Mouse (Mus musculus): ENCODE measurements around the gene B3gnt9. TPM values are rescaled to one million over a fixed set of nuclear protein-coding genes. Genes with fewer than 3 reads are reported as not detected.
A peak's percentile ranks its signal among the peaks of the same experiment; 100 is the strongest.

The B3gnt9 gene
- polyA plus RNA-seq, 1 experiment from 2014 or later = 2.1 TPM

- Histone ChIP-seq H3K27ac (no peak overlapping the region), H3K4me3 (peak overlapping the region; percentile 62; the same call in 1 of the 2 replicates), H3K36me3 (replicated peaks) (no peaks in the 10 kb centered on the region), H3K27me3 (ENCODE audit: poor library complexity, severe bottlenecking) (peaks cover 100% of the 10 kb centered on the region), H3K4me1 (peaks cover 41% of the 10 kb centered on the region), H3K9me3 (peaks cover 11% of the 10 kb centered on the region)
- WGBS = 38% methylated on average over 16 of the region's 16 CpGs
- no peak for DNase-seq (ENCODE audit: extremely low spot score, low spot score)
Observed at GRCm38 (mm10) chr8:105263244-105263912, 8.4 kb upstream of the B3gnt9 start.

GRCm38 (mm10) chr8:105261326-105261980 lies 6.5 kb upstream of the B3gnt9 start:
- no peak overlapping the region for H3K27ac ChIP-seq
- peaks cover 100% of the 10 kb centered on the region for H3K27me3 ChIP-seq (ENCODE audit: poor library complexity, severe bottlenecking)
- H3K36me3 ChIP-seq (replicated peaks) = no peaks in the 10 kb centered on the region
- H3K4me3 ChIP-seq = no peak overlapping the region
- WGBS = 84% methylated on average over 12 of the region's 12 CpGs
- H3K9me3 ChIP-seq = peaks cover 10% of the 10 kb centered on the region
- DNase-seq (ENCODE audit: extremely low spot score, low spot score) = no peak
- H3K4me1 ChIP-seq = peaks cover 32% of the 10 kb centered on the region

DNA sequence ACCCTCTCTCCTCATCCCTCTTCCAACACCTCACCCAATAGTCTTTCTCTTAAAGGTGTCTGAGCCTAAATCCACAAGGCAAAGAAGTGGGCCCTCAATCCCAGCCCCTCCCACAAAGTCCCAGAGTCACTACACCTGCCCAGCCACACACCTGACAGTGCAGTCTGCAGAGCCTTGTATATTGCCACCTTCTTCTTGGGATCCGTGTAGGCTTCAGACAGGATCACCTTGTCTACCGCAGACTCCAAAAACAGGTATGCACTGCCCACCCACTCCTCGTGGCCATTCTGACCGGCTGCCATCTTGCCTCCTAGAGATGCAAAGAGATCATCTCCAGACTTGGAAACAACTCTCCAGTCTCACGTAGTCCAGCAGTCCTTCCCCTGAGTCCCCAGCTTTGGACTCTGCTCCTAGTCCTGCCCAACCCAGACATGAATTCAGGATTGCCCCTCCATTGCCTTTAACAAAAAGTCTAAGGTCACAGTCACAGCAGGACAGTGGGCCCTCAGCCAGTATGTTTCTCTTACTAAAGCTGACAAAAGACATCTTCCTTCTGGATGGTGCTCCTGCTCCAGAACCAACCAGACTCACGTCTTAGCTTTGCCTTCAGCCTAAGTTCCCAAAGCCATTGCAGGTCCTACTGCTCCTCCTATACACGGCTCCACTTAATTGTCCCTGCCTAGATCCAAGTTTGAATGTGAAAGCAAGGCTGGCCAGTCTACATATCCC lies 5.6 kb upstream of the B3gnt9 start:
- H3K27me3 ChIP-seq (ENCODE audit: poor library complexity, severe bottlenecking) = peaks cover 100% of the 10 kb centered on the region

GRCm38 (mm10) chr8:105259721-105260320 lies 4.9 kb upstream of the B3gnt9 start:
- peaks cover 100% of the 10 kb centered on the region for H3K27me3 ChIP-seq (ENCODE audit: poor library complexity, severe bottlenecking)
- 4% methylated on average over 30 of the region's 30 CpGs for WGBS

More for the DNA sequence above, 5.6 kb upstream of the B3gnt9 start:
- 65% methylated on average over 7 of the region's 7 CpGs for WGBS
- Histone ChIP-seq H3K36me3 (replicated peaks) (no peaks in the 10 kb centered on the region), H3K4me1 (peaks cover 32% of the 10 kb centered on the region), H3K4me3 (no peak overlapping the region), H3K27ac (no peak overlapping the region), H3K9me3 (peaks cover 6% of the 10 kb centered on the region; the same call in 1 of the 2 replicates)
- no peak for DNase-seq (ENCODE audit: extremely low spot score, low spot score)

GRCm38 (mm10) chr8:105258911-105259720 lies 4.2 kb upstream of the B3gnt9 start:
- peak; percentile 69 for DNase-seq (ENCODE audit: extremely low spot score, low spot score)
- H3K4me3 ChIP-seq = peak overlapping the region; percentile 52
- WGBS = 2% methylated on average over 55 of the region's 55 CpGs
- H3K27me3 ChIP-seq (ENCODE audit: poor library complexity, severe bottlenecking) = peaks cover 98% of the 10 kb centered on the region
- H3K27ac ChIP-seq = no peak overlapping the region
- H3K9me3 ChIP-seq = peaks cover 6% of the 10 kb centered on the region; the same call in 1 of the 2 replicates
- peaks cover 34% of the 10 kb centered on the region for H3K4me1 ChIP-seq
- no peaks in the 10 kb centered on the region for H3K36me3 ChIP-seq (replicated peaks)

More at GRCm38 (mm10) chr8:105259721-105260320, 4.9 kb upstream of the B3gnt9 start:
- Histone ChIP-seq H3K4me3 (peak overlapping the region; percentile 52), H3K27ac (no peak overlapping the region), H3K4me1 (peaks cover 34% of the 10 kb centered on the region), H3K36me3 (replicated peaks) (no peaks in the 10 kb centered on the region), H3K9me3 (peaks cover 6% of the 10 kb centered on the region; the same call in 1 of the 2 replicates)
- DNase-seq (ENCODE audit: extremely low spot score, low spot score) = peak; percentile 83

DNA sequence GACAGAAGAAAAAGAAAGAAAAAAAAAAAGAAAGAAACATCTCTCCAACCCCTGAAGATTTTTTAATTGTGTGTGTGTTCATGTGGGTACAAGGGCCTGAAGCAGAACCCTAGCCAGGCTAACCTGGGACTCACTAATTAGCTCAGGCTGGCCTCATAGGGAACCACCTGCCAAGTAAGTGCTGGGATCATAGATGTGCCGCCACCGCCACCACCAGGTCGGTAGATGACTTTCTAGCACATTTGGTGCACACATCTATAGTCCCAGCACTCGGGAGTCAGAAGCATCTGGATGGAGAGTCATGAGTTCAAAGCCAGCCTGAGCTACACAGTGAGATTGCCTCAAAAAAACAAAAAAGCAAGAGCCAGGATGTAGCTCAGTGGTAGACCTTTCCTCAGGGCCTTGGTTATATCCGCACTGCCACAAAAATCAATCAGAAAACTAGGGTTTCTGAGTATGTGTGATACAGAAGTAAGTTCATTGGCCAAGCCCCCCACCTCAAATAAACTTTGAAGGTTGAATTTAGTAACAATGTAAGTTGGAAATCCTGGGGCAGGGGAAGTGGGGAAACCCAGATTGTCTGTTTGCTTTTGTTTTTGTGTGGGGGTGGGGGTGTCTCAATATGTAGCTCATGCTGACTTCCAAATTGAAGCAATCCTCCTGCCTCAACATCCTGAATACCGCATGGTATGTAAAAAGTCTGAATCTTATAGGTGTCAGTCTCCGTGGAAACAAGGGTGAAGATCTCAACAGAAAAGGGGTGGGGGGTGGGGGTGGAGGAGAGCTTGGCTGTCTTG lies 2.6 kb upstream of the B3gnt9 start:
- peaks cover 37% of the 10 kb centered on the region for H3K4me1 ChIP-seq
- peaks cover 88% of the 10 kb centered on the region for H3K27me3 ChIP-seq (ENCODE audit: poor library complexity, severe bottlenecking)
- H3K9me3 ChIP-seq = peaks cover 6% of the 10 kb centered on the region; the same call in 1 of the 2 replicates
- DNase-seq (ENCODE audit: extremely low spot score, low spot score) = no peak
- no peak overlapping the region for H3K4me3 ChIP-seq
- H3K27ac ChIP-seq = no peak overlapping the region
- peaks cover 9% of the 10 kb centered on the region for H3K36me3 ChIP-seq (replicated peaks)
- WGBS = 69% methylated on average over 7 of the region's 7 CpGs

DNA sequence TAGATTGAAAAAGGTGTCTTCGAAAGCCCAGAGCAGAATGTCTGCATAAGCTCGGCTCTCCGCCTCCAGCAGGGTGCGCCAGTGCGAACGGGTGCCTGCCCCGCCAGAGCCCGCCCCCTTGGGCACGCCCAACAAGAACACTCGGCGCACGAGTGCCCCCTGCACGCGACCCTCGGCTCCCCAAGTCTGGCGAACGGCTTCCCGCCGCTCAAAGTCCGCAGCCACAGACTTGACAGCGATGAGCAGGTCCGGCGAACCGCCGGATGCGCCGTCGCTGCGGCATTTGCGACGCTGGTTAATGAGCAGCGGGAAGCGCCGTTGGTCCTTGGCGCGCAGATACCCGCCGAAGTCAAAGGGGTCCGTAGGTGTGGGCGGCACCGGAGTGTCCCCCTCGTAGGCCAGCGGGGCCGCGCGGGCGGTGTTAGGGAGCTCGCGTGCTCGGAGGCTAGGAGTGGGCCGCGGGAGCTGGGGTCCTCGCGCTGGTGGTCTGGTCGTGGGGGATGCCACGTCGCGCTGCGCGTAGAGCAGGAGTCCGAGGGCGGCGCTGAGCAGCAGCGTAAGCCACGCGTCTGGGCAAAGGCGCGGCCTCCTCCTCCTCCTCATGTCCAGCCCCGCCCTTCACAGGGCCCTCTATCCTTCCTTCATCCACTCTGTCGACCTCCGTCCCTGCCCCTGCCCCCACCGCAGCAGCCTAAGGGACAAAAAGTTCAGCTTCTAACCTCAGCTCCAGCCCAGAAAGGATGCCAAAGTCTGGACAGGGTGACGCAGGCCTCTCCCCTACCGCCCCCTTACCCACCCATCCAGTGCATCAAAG lies 594 bp downstream of the B3gnt9 start:
- under 1% methylated on average over 74 of the region's 74 CpGs for WGBS
- peak; percentile 87 for DNase-seq (ENCODE audit: extremely low spot score, low spot score)
- Histone ChIP-seq H3K27me3 (ENCODE audit: poor library complexity, severe bottlenecking) (peaks cover 57% of the 10 kb centered on the region), H3K36me3 (replicated peaks) (peaks cover 40% of the 10 kb centered on the region), H3K9me3 (no peaks in the 10 kb centered on the region), H3K4me3 (peak overlapping the region; percentile 73), H3K27ac (peak overlapping the region; percentile 82), H3K4me1 (peaks cover 31% of the 10 kb centered on the region)

GRCm38 (mm10) chr8:105253766-105254151 lies 1.2 kb downstream of the B3gnt9 start:
- Histone ChIP-seq H3K4me1 (peaks cover 25% of the 10 kb centered on the region), H3K36me3 (replicated peaks) (peaks cover 46% of the 10 kb centered on the region), H3K4me3 (peak overlapping the region; percentile 73), H3K27me3 (ENCODE audit: poor library complexity, severe bottlenecking) (peaks cover 51% of the 10 kb centered on the region), H3K27ac (peak overlapping the region; percentile 82; the same call in 1 of the 2 replicates), H3K9me3 (no peaks in the 10 kb centered on the region)
- DNase-seq (ENCODE audit: extremely low spot score, low spot score) = no peak
- 35% methylated on average over 20 of the region's 20 CpGs for WGBS

DNA sequence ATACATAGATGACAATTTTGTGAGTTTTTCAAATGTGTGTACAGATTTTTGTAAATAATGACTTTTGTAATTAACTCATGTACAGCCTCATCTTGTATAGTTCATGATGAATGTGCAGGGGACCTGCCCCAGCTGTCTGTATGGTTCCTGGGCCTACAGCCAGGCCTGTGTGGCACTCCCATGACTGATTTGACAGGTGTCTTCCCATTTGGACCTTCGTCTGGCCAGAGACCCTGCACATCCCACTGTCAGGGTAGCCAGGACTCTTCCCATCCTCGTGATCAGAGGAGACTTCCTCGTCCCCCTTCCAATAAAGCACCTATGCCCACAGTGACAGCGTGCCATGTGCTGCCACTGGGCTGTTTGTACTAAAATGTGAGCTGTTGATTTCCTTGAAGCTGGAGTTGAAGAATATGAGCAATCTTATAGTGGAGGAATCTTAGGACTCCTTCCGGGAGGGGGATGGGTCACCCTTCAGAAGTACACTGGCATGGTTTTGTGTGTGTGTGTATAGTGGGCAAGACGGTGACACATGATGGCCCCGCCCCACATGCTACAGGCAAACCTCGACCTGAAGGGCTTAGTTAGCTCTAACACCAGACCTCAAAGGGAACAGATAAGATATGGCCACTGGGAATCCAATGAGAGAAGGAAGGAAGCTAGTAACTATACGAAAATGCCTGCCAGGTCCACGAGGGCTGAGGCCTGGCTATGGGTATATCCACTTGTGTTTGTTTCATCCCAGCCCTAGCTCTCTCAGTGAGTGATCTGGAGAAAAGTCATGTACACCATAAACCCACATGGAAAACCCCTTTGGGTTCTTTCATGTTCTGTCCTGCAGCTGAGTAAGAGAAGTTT lies 2.0 kb downstream of the B3gnt9 start:
- Histone ChIP-seq H3K27ac (no peak overlapping the region), H3K4me3 (no peak overlapping the region), H3K36me3 (replicated peaks) (peaks cover 55% of the 10 kb centered on the region), H3K27me3 (ENCODE audit: poor library complexity, severe bottlenecking) (peaks cover 42% of the 10 kb centered on the region), H3K9me3 (no peaks in the 10 kb centered on the region), H3K4me1 (peaks cover 21% of the 10 kb centered on the region)
- no peak for DNase-seq (ENCODE audit: extremely low spot score, low spot score)
- WGBS = 90% methylated on average over 10 of the region's 10 CpGs

- H3K27me3 ChIP-seq (ENCODE audit: poor library complexity, severe bottlenecking) = peaks cover 33% of the 10 kb centered on the region
- no peak overlapping the region for H3K27ac ChIP-seq
- H3K4me1 ChIP-seq = peaks cover 21% of the 10 kb centered on the region
- no peak for DNase-seq (ENCODE audit: extremely low spot score, low spot score)
- H3K4me3 ChIP-seq = no peak overlapping the region
- no peaks in the 10 kb centered on the region for H3K9me3 ChIP-seq
- WGBS = 93% methylated on average over 6 of the region's 6 CpGs
- peaks cover 65% of the 10 kb centered on the region for H3K36me3 ChIP-seq (replicated peaks)
Observed at GRCm38 (mm10) chr8:105251954-105252353, 3.0 kb downstream of the B3gnt9 start.

All from forebrain, embryonic 10.5 days (tissue).